Mouse (Mus musculus) embryonic fibroblast, embryonic 13.5 days (primary cell): ENCODE measurements around the gene Il4ra. TPM values are rescaled to one million over a fixed set of nuclear protein-coding genes. Genes with fewer than 3 reads are reported as not detected.

Experiments used
- H3K27ac ChIP-seq: 2 replicates; pipeline ENCODE4 v1.5.1; 2012; ENCODE audit warnings: low read length, control low read depth, inconsistent platforms; ENCODE audit not compliant: insufficient read depth
- H3K4me1 ChIP-seq: 2 replicates; pipeline ENCODE4 v1.6.1; 2011; ENCODE audit warnings: low read length; ENCODE audit not compliant: control insufficient read depth, insufficient read depth
- H3K4me3 ChIP-seq: 2 replicates; pipeline ENCODE4 v1.5.1; 2011; ENCODE audit warnings: mild to moderate bottlenecking, control low read depth, low read length; ENCODE audit not compliant: insufficient read depth
- CTCF ChIP-seq: IDR thresholded peaks from 2 replicates; pipeline ENCODE4 v1.5.1; 2011; ENCODE audit warnings: mild to moderate bottlenecking, control low read depth, low read length, moderate library complexity, borderline replicate concordance; ENCODE audit not compliant: insufficient read depth
- POLR2A ChIP-seq: IDR thresholded peaks from 2 replicates; pipeline ENCODE4 v1.6.1; 2011; ENCODE audit warnings: low read depth, mild to moderate bottlenecking, control low read depth, low read length, moderate library complexity
- polyA plus RNA-seq: library from polyadenylated mRNA; stranded (reverse); fragments of >200 nt; gene quantifications from 2 replicates; pipeline ENCODE4 v1.2.4, GENCODE M21; 2011; ENCODE audit warnings: low read depth; ENCODE audit not compliant: missing spikeins, insufficient read length

The Il4ra gene
- polyA plus RNA-seq, 1 experiment = 45.7 TPM

- Histone ChIP-seq H3K4me3 (no peak overlapping the region), H3K27ac (no peak overlapping the region), H3K4me1 (peaks cover 13% of the 10 kb centered on the region)
- TF ChIP-seq CTCF (no peak), POLR2A (no peak)
These were observed 6.6 kb downstream of the Il4ra start for GRCm38 (mm10) chr7:125558401-125558945.

- TF ChIP-seq POLR2A = no peak
- TF ChIP-seq CTCF = no peak
- Histone ChIP-seq H3K4me3 (no peak overlapping the region), H3K4me1 (peaks cover 13% of the 10 kb centered on the region), H3K27ac (no peak overlapping the region)
These were observed 7.1 kb downstream of the Il4ra start for GRCm38 (mm10) chr7:125558997-125559396.

DNA sequence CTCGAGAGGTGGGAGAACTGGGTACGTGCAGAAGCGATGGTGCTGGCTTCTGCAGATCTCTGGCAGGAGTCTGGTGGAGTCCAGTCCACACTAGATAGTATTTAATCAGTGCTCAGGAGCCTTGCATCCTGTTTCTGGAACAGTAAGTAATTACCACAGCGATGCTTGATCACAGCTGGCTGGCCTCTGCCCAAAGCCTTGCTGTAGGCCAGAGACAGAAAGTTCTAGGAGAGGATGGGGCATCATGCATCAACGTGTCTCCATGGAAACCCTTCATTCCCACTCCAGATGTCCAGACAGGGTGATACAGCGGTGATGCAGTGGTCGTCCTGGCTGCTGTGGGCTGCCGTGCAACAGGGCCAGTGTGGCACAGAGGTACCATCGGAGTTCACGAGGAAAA is 7.6 kb downstream of the Il4ra start:
- no peak overlapping the region for H3K27ac ChIP-seq
- TF ChIP-seq POLR2A (no peak), CTCF (no peak)
- H3K4me3 ChIP-seq = no peak overlapping the region
- peaks cover 13% of the 10 kb centered on the region for H3K4me1 ChIP-seq

DNA sequence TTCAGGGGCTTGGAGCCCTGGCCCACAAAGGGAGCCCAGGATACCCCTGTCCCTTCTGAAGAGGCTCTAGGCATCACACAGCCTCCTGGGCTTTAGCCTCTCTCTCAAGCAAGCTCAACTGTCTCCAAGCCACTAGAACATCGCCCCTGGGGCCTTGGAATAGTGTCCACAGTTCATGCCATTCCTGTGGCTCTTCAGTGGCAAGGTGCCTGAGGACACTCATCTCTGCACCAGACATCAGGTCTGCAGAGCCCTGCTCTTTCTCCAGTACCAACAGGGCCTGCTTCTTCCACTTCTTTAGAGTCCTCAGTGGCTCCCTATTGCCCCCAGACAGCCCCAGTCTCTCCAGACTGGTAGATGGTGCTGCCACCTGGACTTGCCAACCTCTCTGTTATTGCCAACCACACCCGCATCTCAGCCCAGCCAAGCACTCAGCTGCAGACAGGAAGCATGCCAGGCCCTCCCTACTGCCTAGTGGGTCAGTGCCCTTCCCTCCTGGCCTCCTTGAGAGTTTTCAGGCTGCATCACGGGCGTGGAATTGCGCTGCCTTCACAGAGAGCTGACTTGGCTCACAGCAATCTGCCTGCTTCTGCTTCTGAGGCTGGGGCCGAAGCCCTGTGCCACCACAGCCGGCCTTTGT is 8.3 kb downstream of the Il4ra start:
- 0 out of 2 replicates have a peak overlapping the region, but pooled peaks have one; percentile 8 for H3K27ac ChIP-seq
- H3K4me1 ChIP-seq = peaks cover 13% of the 10 kb centered on the region
- H3K4me3 ChIP-seq = no peak overlapping the region
- TF ChIP-seq CTCF (no peak), POLR2A (no peak)

DNA sequence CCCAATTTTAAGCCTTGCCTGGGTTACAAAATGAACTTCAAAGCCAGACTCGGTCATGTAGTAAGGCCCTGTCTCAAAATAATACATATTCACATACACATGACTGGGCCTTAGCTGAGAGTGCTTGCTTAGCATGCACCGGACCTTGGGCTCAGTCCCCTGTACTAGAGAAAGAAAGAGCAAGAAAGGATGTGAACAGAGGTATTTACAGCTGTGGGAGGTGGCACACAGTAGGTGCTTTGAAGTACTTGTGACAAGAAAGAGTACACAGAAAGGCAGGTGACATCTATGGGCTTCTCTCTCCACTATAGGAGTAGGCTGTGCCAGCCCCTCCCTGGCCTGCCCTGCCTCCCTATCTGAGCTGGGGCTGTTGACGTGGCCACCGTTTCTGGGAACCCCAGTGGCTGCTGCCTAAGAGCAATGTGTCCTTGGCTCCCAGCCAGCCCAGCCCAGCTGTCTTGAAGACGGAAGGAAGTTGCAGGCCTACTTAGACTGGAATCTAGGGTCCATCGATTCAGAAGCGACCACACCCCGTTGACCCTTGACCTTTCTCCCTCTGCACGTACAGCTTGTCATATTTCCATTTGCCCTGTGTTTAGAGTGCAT is 9.3 kb downstream of the Il4ra start:
- no peak overlapping the region for H3K4me3 ChIP-seq
- peaks cover 17% of the 10 kb centered on the region for H3K4me1 ChIP-seq
- TF ChIP-seq POLR2A = no peak
- no peak for TF ChIP-seq CTCF
- no peak overlapping the region for H3K27ac ChIP-seq

GRCm38 (mm10) chr7:125562413-125562812 is 10.5 kb downstream of the Il4ra start:
- H3K27ac ChIP-seq = 0 out of 2 replicates have a peak overlapping the region, but pooled peaks have one; percentile 5
- H3K4me1 ChIP-seq = peaks cover 17% of the 10 kb centered on the region
- TF ChIP-seq POLR2A = no peak
- TF ChIP-seq CTCF = no peak
- H3K4me3 ChIP-seq = no peak overlapping the region

- no peak overlapping the region for H3K27ac ChIP-seq
- H3K4me1 ChIP-seq = peaks cover 17% of the 10 kb centered on the region
- H3K4me3 ChIP-seq = no peak overlapping the region
- TF ChIP-seq CTCF (no peak), POLR2A (no peak)
These were observed 11.2 kb downstream of the Il4ra start for GRCm38 (mm10) chr7:125563093-125563492.

- no peak overlapping the region for H3K27ac ChIP-seq
- H3K4me1 ChIP-seq = peaks cover 17% of the 10 kb centered on the region
- no peak overlapping the region for H3K4me3 ChIP-seq
- TF ChIP-seq POLR2A = no peak
- no peak for TF ChIP-seq CTCF
These were observed 12.6 kb downstream of the Il4ra start for GRCm38 (mm10) chr7:125564316-125565024.

GRCm38 (mm10) chr7:125565516-125566285 is 13.8 kb downstream of the Il4ra start:
- H3K4me3 ChIP-seq = no peak overlapping the region
- H3K4me1 ChIP-seq = peaks cover 10% of the 10 kb centered on the region
- TF ChIP-seq CTCF (no peak), POLR2A (no peak)
- H3K27ac ChIP-seq = peak overlapping the region; percentile 1; the same call in 1 of the 2 replicates
